Mouse (Mus musculus) megakaryocyte, adult 5-6 weeks (primary cell): Measurements from ENCODE around the gene Adam22. TPM values are rescaled to one million over a fixed set of nuclear protein-coding genes. Genes with fewer than 3 reads are reported as not detected.

Experiments used
- ATAC-seq: 2 replicates; pipeline ENCODE4 v1.8.0; 2016; ENCODE audit warnings: mild to moderate bottlenecking, inconsistent platforms; ENCODE audit not compliant: poor library complexity, severe bottlenecking
- total RNA-seq, 2 experiments: library from RNA; stranded (forward) in 1 of 2; stranded (reverse) in 1 of 2; fragments of 153-499, 151-499 nt in 1 of 2; fragments of 221-1000, 200-1000 nt in 1 of 2; gene quantifications; 2 replicates each; pipeline versions ENCODE4 v1.2.3 to v1.2.4; 2015 to 2017

Gene Adam22
- total RNA-seq, 2 experiments from 2014 or later = 0.18 to 0.40 TPM

GRCm38 (mm10) chr5:8327645-8328269 lies 40.2 kb downstream of the Adam22 start:
- no peak for ATAC-seq

- ATAC-seq = no peak
Observed at GRCm38 (mm10) chr5:8326671-8327070, 41.3 kb downstream of the Adam22 start.

GRCm38 (mm10) chr5:8312324-8312723 lies 55.6 kb downstream of the Adam22 start:
- ATAC-seq = no peak

GRCm38 (mm10) chr5:8310907-8311306 lies 57.1 kb downstream of the Adam22 start:
- ATAC-seq = no peak

- no peak for ATAC-seq
Observed at GRCm38 (mm10) chr5:8297719-8298419, 70.1 kb downstream of the Adam22 start.

GRCm38 (mm10) chr5:8293287-8293686 lies 74.7 kb downstream of the Adam22 start:
- no peak for ATAC-seq

GRCm38 (mm10) chr5:8291496-8291895 lies 76.5 kb downstream of the Adam22 start:
- no peak for ATAC-seq

GRCm38 (mm10) chr5:8289678-8290614 lies 78.0 kb downstream of the Adam22 start:
- no peak for ATAC-seq

- no peak for ATAC-seq
Observed at GRCm38 (mm10) chr5:8284123-8284522, 83.8 kb downstream of the Adam22 start.

GRCm38 (mm10) chr5:8276141-8276540 lies 91.8 kb downstream of the Adam22 start:
- ATAC-seq = no peak

GRCm38 (mm10) chr5:8257366-8257765 lies 110.6 kb downstream of the Adam22 start:
- no peak for ATAC-seq

- ATAC-seq = no peak
Observed at GRCm38 (mm10) chr5:8256487-8256886, 111.5 kb downstream of the Adam22 start.

GRCm38 (mm10) chr5:8244696-8245095 lies 123.3 kb downstream of the Adam22 start:
- no peak for ATAC-seq

GRCm38 (mm10) chr5:8243064-8243615 lies 124.8 kb downstream of the Adam22 start:
- ATAC-seq = no peak

- no peak for ATAC-seq
Observed at GRCm38 (mm10) chr5:8242660-8243059, 125.3 kb downstream of the Adam22 start.

GRCm38 (mm10) chr5:8227073-8227472 lies 140.9 kb downstream of the Adam22 start:
- no peak for ATAC-seq

GRCm38 (mm10) chr5:8224321-8224705 lies 143.6 kb downstream of the Adam22 start:
- ATAC-seq = no peak

GRCm38 (mm10) chr5:8223597-8224320 lies 144.2 kb downstream of the Adam22 start:
- no peak for ATAC-seq

- ATAC-seq = 0 out of 2 replicates have a peak, but pooled peaks have one; percentile 30
Observed at GRCm38 (mm10) chr5:8221630-8222029, 146.3 kb downstream of the Adam22 start.

- no peak for ATAC-seq
Observed at GRCm38 (mm10) chr5:8215841-8216240, 152.1 kb downstream of the Adam22 start.
